Mouse (Mus musculus): Measurements from ENCODE around the gene Rem1.

Gene Rem1

DNA sequence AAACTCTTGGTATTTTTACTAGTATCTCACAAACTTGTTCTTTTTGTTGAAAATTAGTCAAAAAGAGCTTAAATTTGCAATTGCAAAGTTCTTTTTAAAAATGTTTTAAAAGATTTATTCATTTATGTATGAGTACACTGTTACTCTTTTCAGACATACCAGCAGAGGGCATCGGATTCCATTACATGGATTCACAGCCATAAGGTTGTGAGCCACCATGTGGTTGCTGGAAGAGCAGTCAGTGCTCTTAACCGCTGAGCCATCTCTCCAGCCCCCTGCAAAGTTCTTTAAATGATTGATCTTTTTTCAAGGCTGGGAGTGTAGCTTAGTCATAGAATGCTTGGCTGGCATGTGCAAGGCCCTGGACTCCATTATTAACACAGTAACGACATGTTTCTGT lies 51.6 kb downstream of the Rem1 start:
- H3K36me3 ChIP-seq (ENCODE audit: control insufficient read depth, insufficient read depth, low read length, poor library complexity, severe bottlenecking) = peaks cover 4% of the 10 kb centered on the region
- peak; percentile 58 for DNase-seq (ENCODE audit: low read depth, low spot score)
- no peaks in the 10 kb centered on the region for H3K27me3 ChIP-seq (ENCODE audit: control insufficient read depth, insufficient read depth, low read length, poor library complexity, severe bottlenecking)

DNA sequence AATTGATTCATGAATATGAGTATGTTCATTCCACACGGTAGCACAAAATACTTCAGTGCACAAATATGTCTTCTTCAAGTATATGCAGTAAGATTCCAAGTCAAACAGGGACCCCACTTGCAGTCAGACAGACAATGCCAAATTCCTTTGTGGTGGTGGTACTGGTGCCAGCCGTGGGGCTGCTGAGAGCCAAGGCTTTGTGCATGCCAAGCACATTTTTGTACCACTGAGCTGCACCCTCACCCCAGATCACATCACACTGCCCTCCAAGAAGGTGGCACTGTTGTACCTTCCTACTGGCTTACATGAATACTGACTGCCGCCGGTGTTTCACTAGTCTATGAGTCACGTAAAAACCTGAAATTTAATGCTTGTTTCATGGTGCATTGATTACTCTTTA lies 52.2 kb downstream of the Rem1 start:
- Histone ChIP-seq H3K36me3 (ENCODE audit: control insufficient read depth, insufficient read depth, low read length, poor library complexity, severe bottlenecking) (peaks cover 7% of the 10 kb centered on the region), H3K27me3 (ENCODE audit: control insufficient read depth, insufficient read depth, low read length, poor library complexity, severe bottlenecking) (no peaks in the 10 kb centered on the region)
- DNase-seq (ENCODE audit: low read depth, low spot score) = no peak

DNA sequence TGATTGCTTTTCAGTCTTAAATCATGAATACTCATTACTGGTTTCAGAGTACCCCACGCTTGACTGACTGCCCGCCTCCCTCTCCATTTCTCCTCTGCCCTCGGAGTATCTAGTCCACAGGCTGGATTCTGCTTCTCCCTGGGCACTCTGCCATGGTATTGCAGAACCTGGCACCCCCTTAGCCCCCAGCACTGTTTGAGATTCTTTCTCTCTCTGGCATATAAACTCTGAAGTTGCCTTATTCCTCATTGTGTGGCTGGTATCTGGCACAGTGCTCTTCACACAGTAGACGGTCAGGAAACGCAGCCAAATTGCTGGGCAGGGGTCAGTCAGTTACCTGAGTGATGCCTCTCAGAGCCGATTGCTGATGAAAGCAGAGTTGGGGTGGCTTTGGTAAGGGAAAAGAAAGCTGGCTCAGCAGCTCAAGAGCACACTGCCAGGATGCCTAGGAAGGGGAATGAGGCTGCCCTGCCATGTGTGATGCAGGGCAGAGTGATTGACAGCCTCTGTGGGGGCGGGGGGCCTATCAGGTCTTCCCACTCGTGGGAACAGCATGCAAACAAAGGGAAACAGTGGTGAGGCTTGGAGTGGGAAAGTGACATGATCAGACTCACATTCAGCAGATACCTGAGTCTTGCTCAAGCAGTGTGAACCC lies 53.1 kb downstream of the Rem1 start:
- H3K36me3 ChIP-seq (ENCODE audit: control insufficient read depth, insufficient read depth, low read length, poor library complexity, severe bottlenecking) = peaks cover 9% of the 10 kb centered on the region
- DNase-seq (ENCODE audit: low read depth, low spot score) = no peak
- no peaks in the 10 kb centered on the region for H3K27me3 ChIP-seq (ENCODE audit: control insufficient read depth, insufficient read depth, low read length, poor library complexity, severe bottlenecking)

DNA sequence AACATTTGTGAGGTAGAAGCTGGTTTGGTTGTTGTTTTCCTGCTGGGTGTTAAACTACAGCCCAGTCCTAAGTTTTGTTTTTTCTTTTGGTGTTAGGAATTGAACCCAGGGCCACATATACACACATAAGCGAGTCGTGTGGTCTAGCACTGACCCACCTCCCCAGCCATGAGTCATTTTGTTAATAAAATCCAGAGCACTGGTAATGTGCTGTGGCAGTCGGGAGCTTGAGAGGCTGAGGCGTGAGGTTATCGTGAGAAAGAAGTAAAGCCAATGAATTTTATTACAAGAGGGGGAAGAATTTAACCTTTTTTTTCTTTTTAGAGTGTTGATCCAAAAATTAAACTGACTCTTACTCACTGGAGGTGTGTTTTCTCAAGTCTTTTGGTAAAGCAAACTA lies 56.3 kb downstream of the Rem1 start:
- Histone ChIP-seq H3K27me3 (ENCODE audit: control insufficient read depth, insufficient read depth, low read length, poor library complexity, severe bottlenecking) (no peaks in the 10 kb centered on the region), H3K36me3 (ENCODE audit: control insufficient read depth, insufficient read depth, low read length, poor library complexity, severe bottlenecking) (peaks cover 15% of the 10 kb centered on the region)
- DNase-seq (ENCODE audit: low read depth, low spot score) = no peak
